ENCODE assay signal across 8 mouse cellular contexts in the genomic region with DNA sequence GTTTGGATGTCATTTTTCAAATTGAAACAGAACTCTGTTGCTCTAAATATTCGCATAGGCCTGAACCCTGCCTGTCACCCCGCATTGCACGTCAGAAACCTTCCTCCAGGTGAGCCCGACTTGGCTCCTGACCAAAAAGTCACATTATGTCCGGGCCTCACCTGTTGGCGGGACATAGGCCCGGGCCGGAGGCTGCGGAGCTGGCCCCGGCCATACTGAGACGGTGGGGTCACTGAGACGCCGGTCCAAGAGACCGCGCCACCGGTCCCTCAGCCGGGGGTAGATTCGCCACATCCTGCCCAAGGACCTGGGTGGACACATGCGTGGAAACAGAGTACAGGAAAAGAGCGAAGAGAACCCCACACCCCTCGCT. TPM values are rescaled to one million over a fixed set of nuclear protein-coding genes. Genes with fewer than 3 reads are reported as not detected.
DNase-seq lines count a peak whose midpoint lies in the region; ATAC-seq and TF ChIP-seq lines count a peak whose summit lies in the region.

No protein-coding gene starts in this region.

- no peaks in the 10 kb centered on the region for H3K36me3 ChIP-seq in heart, embryonic 11.5 days (ENCODE audit: control insufficient read depth, insufficient read depth, low read length)
- H3K36me3 ChIP-seq in ES-Bruce4 (ENCODE audit: control insufficient read depth, insufficient read depth, low read length, poor library complexity, severe bottlenecking), result no peaks in the 10 kb centered on the region

- DNase-seq in heart, adult 9 months (ENCODE audit: low spot score in 2 of 2), result no peak
- DNase-seq in ovary, postnatal 10 days (ENCODE audit: low spot score), result no peak
- DNase-seq in thymus, postnatal 25 days, result no peak

- TF ChIP-seq CTCF in ES-Bruce4 (IDR thresholded peaks at IDR 0.05; ENCODE audit: low read depth, low read length), result no peak

- WGBS in heart, embryonic 11.5 days (ENCODE audit: insufficient replicate concordance), result under 1% methylated on average over 21 of the region's 21 CpGs

- no peaks in the 10 kb centered on the region for H3K9me3 ChIP-seq in heart, embryonic 11.5 days (replicated peaks; ENCODE audit: control insufficient read depth, low read length)
- H3K9me3 ChIP-seq in ES-Bruce4 (replicated peaks; ENCODE audit: control insufficient read depth, insufficient read depth, low read length, poor library complexity, severe bottlenecking), result no peaks in the 10 kb centered on the region

- peak overlapping the region; percentile 84 for H3K9ac ChIP-seq in heart, embryonic 11.5 days (ENCODE audit: low read depth, low read length)
- peak overlapping the region; percentile 62 for H3K9ac ChIP-seq in ES-Bruce4 (ENCODE audit: low read depth, poor library complexity, severe bottlenecking)

- TF ChIP-seq EP300 in ES-Bruce4 (IDR thresholded peaks at IDR 0.05; ENCODE audit: insufficient read depth, low read depth, low read length), result no peak

- peak overlapping the region; percentile 86 for H3K4me2 ChIP-seq in heart, embryonic 11.5 days

- H3K27ac ChIP-seq in heart, embryonic 11.5 days (ENCODE audit: low read depth, low read length), result peak overlapping the region; percentile 42
- no peak overlapping the region for H3K27ac ChIP-seq in ES-Bruce4 (ENCODE audit: insufficient read depth, low read length)

- peak overlapping the region; percentile 79 for H3K4me3 ChIP-seq in heart, embryonic 11.5 days (ENCODE audit: low read depth, low read length)
- peak overlapping the region; percentile 81 for H3K4me3 ChIP-seq in ES-Bruce4 (ENCODE audit: low read depth, low read length)

- no peak for TF ChIP-seq POLR2A in ES-Bruce4 (IDR thresholded peaks at IDR 0.05; ENCODE audit: insufficient read depth, low read length)

- peak; percentile 39 for ATAC-seq in heart, embryonic 11.5 days (replicated peaks; ENCODE audit: insufficient number of reproducible peaks, low FRiP score, low TSS enrichment)
- peak; percentile 6 to 11; a peak in 1 of 4 replicates for ATAC-seq in hematopoietic stem cell, adult 5-6 weeks (replicated peaks in 1 of 2; ENCODE audit: insufficient read depth in 1 of 2, low FRiP score in 2 of 2, low TSS enrichment in 1 of 2, low read depth in 1 of 2, poor library complexity in 2 of 2, severe bottlenecking in 2 of 2)
- ATAC-seq in megakaryocyte progenitor cell, adult 5-6 weeks (replicated peaks; ENCODE audit: poor library complexity), result peak; percentile 7
- no peak; the same call in 1 of the 2 replicates for ATAC-seq in monocyte, adult 5-6 weeks (replicated peaks; ENCODE audit: insufficient number of reproducible peaks, low FRiP score, low TSS enrichment, poor library complexity, severe bottlenecking)

- H3K27me3 ChIP-seq in heart, embryonic 11.5 days (ENCODE audit: control insufficient read depth, insufficient read depth, low read length), result no peaks in the 10 kb centered on the region
- H3K27me3 ChIP-seq in ES-Bruce4 (ENCODE audit: control insufficient read depth, insufficient read depth, low read length, poor library complexity, severe bottlenecking), result no peaks in the 10 kb centered on the region

- H3K4me1 ChIP-seq in heart, embryonic 11.5 days (ENCODE audit: control insufficient read depth, insufficient read depth, low read length), result peaks cover 21% of the 10 kb centered on the region
- H3K4me1 ChIP-seq in ES-Bruce4 (ENCODE audit: control insufficient read depth, insufficient read depth, low read length), result no peaks in the 10 kb centered on the region

RNA-seq across cellular contexts. Expression of a gene that starts 0.4 kb away (rescaled TPM):
- 19.3 and 21.2 TPM in 2 replicates for polyA plus RNA-seq in heart, embryonic 11.5 days (2014; fragmentation: Nextera tagmentation; extraction: Ambion mirVana)
- polyA plus RNA-seq in ES-Bruce4 (2011; ENCODE audit: insufficient read depth, insufficient read length, low read depth, missing spikeins), result 36.2 and 40.6 TPM in 2 replicates
- total RNA-seq in hematopoietic stem cell, adult 5-6 weeks (2017), result 35.3 and 35.6 TPM in 2 replicates
- total RNA-seq in megakaryocyte progenitor cell, adult 5-6 weeks (2015), result 26.4 and 32.7 TPM in 2 replicates
- total RNA-seq in megakaryocyte progenitor cell, adult 5-6 weeks (2017), result 28.6 and 35.4 TPM in 2 replicates
- 8.1 to 14.6 TPM (median 11.8 TPM) in 3 replicates for total RNA-seq in monocyte, adult 5-6 weeks (2017)

RNA-seq across cellular contexts. Expression of a gene that starts 1.7 kb away (rescaled TPM):
- 52.2 and 52.9 TPM in 2 replicates for polyA plus RNA-seq in heart, embryonic 11.5 days (2014; fragmentation: Nextera tagmentation; extraction: Ambion mirVana)
- polyA plus RNA-seq in ES-Bruce4 (2011; ENCODE audit: insufficient read depth, insufficient read length, low read depth, missing spikeins), result 22.1 and 28.2 TPM in 2 replicates
- 42.1 and 91.4 TPM in 2 replicates for total RNA-seq in hematopoietic stem cell, adult 5-6 weeks (2017)
- 24.4 and 25.4 TPM in 2 replicates for total RNA-seq in megakaryocyte progenitor cell, adult 5-6 weeks (2015)
- 50.7 and 72.1 TPM in 2 replicates for total RNA-seq in megakaryocyte progenitor cell, adult 5-6 weeks (2017)
- 27.7 to 54.4 TPM (median 42.7 TPM) in 3 replicates for total RNA-seq in monocyte, adult 5-6 weeks (2017)

RNA-seq across cellular contexts. Expression of a gene that starts 37.8 kb away (rescaled TPM):
- polyA plus RNA-seq in heart, embryonic 11.5 days (2014; fragmentation: Nextera tagmentation; extraction: Ambion mirVana), result 78.5 and 85.9 TPM in 2 replicates
- 67.4 and 69.9 TPM in 2 replicates for polyA plus RNA-seq in ES-Bruce4 (2011; ENCODE audit: insufficient read depth, insufficient read length, low read depth, missing spikeins)
- 73.9 and 84.2 TPM in 2 replicates for total RNA-seq in hematopoietic stem cell, adult 5-6 weeks (2017)
- total RNA-seq in megakaryocyte progenitor cell, adult 5-6 weeks (2015), result 34.4 and 39.0 TPM in 2 replicates
- total RNA-seq in megakaryocyte progenitor cell, adult 5-6 weeks (2017), result 57.7 and 58.8 TPM in 2 replicates
- 29.6 to 43.7 TPM (median 35.4 TPM) in 3 replicates for total RNA-seq in monocyte, adult 5-6 weeks (2017)

RNA-seq across cellular contexts. Expression of a gene that starts 52.6 kb away (rescaled TPM):
- polyA plus RNA-seq in heart, embryonic 11.5 days (2014; fragmentation: Nextera tagmentation; extraction: Ambion mirVana), result 0.11 and 0.23 TPM in 2 replicates
- 0.37 and 0.65 TPM in 2 replicates for polyA plus RNA-seq in ES-Bruce4 (2011; ENCODE audit: insufficient read depth, insufficient read length, low read depth, missing spikeins)
- total RNA-seq in hematopoietic stem cell, adult 5-6 weeks (2017), result 0.50 and 0.79 TPM in 2 replicates
- total RNA-seq in megakaryocyte progenitor cell, adult 5-6 weeks (2015), result 0.02 TPM in 2 replicates
- total RNA-seq in megakaryocyte progenitor cell, adult 5-6 weeks (2017), result 0.07 TPM in 1 of 2 replicates, not detected in the other
- total RNA-seq in monocyte, adult 5-6 weeks (2017), result 0.10 TPM in 2 of 3 replicates, not detected in the other
